Mouse (Mus musculus) liver, postnatal 0 days (tissue): Measurements from ENCODE around the gene Fbrsl1. TPM values are rescaled to one million over a fixed set of nuclear protein-coding genes. Genes with fewer than 3 reads are reported as not detected.

Source experiments
- ATAC-seq: fragments of 200-750 bp; cut with Nextera tagmentation; 2 replicates; pipeline ENCODE4 v1.8.0; 2017; ENCODE audit warnings: mild to moderate bottlenecking, moderate library complexity
- DNase-seq: peaks from one replicate; pipeline ENCODE4 v3.0.0-alpha.2; 2016
- H3K27ac ChIP-seq: fragments of 300-500 bp; sonication (generic); 2 replicates; pipeline ENCODE4 v1.5.1; 2014; ENCODE audit warnings: antibody characterized with exemption, moderate library complexity, mild to moderate bottlenecking, low read depth
- H3K27me3 ChIP-seq: fragments of 300-500 bp; sonication (generic); 2 replicates; pipeline ENCODE4 v1.6.1; 2014; ENCODE audit warnings: low read length, control low read depth, mixed read lengths; ENCODE audit not compliant: insufficient read depth
- H3K36me3 ChIP-seq: fragments of 300-500 bp; sonication (generic); replicated peaks from 2 replicates; pipeline ENCODE4 v1.6.1; 2014; ENCODE audit warnings: mild to moderate bottlenecking, control low read depth, low read length, moderate library complexity, mixed read lengths; ENCODE audit not compliant: insufficient read depth
- H3K4me1 ChIP-seq: fragments of 300-500 bp; sonication (generic); 2 replicates; pipeline ENCODE4 v1.6.1; 2014; ENCODE audit warnings: antibody characterized with exemption, mild to moderate bottlenecking, control low read depth; ENCODE audit not compliant: insufficient read depth
- H3K4me2 ChIP-seq: fragments of 300-500 bp; sonication (generic); 2 replicates; pipeline ENCODE4 v1.6.1; 2014; ENCODE audit warnings: low read depth, mild to moderate bottlenecking, low read length, moderate library complexity, mixed read lengths
- H3K4me3 ChIP-seq: fragments of 300-500 bp; sonication (generic); 2 replicates; pipeline ENCODE4 v1.5.1; 2014; ENCODE audit warnings: low read depth, low read length
- H3K9ac ChIP-seq: fragments of 300-500 bp; sonication (generic); replicated peaks from 2 replicates; pipeline ENCODE4 v1.6.1; 2014; ENCODE audit warnings: mild to moderate bottlenecking, moderate library complexity
- H3K9me3 ChIP-seq: fragments of 300-500 bp; sonication (generic); 2 replicates; pipeline ENCODE4 v1.6.1; 2016; ENCODE audit warnings: mild to moderate bottlenecking, control low read depth, low read length, mixed read lengths
- CTCF ChIP-seq: sonication (generic); IDR thresholded peaks from 2 replicates; pipeline ENCODE4 v1.5.1; 2016; ENCODE audit warnings: antibody characterized with exemption, low read depth
- EP300 ChIP-seq: IDR thresholded peaks from 2 replicates; pipeline ENCODE4 v1.6.1; 2016; ENCODE audit warnings: antibody characterized with exemption, low read depth, mild to moderate bottlenecking
- whole genome bisulfite sequencing: fragments of 180-500 bp; shearing (Covaris S2); extraction: QIAGEN DNeasy Blood & Tissue Kit; methylation state at CpG from one replicate; pipeline ENCODE4 v1.1.7; 2014; ENCODE audit not compliant: insufficient replicate concordance; 5-methylcytosine and 5-hydroxymethylcytosine counted together
- polyA plus RNA-seq: library from polyadenylated mRNA; unstranded; fragments of >200 nt; fragmentation: Nextera tagmentation; extraction: Ambion mirVana; gene quantifications from 2 replicates; pipeline ENCODE4 v1.2.1, GENCODE M21; 2015

The Fbrsl1 gene
- polyA plus RNA-seq, 1 experiment from 2014 or later, result 3.5 TPM

- peaks cover 10% of the 10 kb centered on the region for H3K4me1 ChIP-seq
- TF ChIP-seq CTCF (no peak), EP300 (no peak)
- H3K27me3 ChIP-seq, result no peaks in the 10 kb centered on the region
- H3K4me2 ChIP-seq, result no peak overlapping the region
- H3K4me3 ChIP-seq, result no peak overlapping the region
- 68% methylated on average over 4 of the region's 4 CpGs for WGBS
- H3K9me3 ChIP-seq, result no peaks in the 10 kb centered on the region
- DNase-seq (no peak), ATAC-seq (no peak)
- no peaks in the 10 kb centered on the region; the same call in 1 of the 2 replicates for H3K36me3 ChIP-seq
- no peak overlapping the region for H3K9ac ChIP-seq
- no peak overlapping the region for H3K27ac ChIP-seq
Measured at GRCm38 (mm10) chr5:110420201-110420600, 28.1 kb downstream of the Fbrsl1 start.

- Histone ChIP-seq H3K9ac (no peak overlapping the region), H3K27ac (no peak overlapping the region), H3K4me1 (peaks cover 10% of the 10 kb centered on the region), H3K9me3 (no peaks in the 10 kb centered on the region), H3K36me3 (0 out of 2 replicates have a peak, but pooled peaks cover 2% of the 10 kb centered on the region), H3K4me2 (no peak overlapping the region), H3K4me3 (no peak overlapping the region), H3K27me3 (no peaks in the 10 kb centered on the region)
- peak; percentile 49; the same call in 1 of the 2 replicates for ATAC-seq
- WGBS, result 74% methylated on average over 1 of the region's 1 CpGs
- TF ChIP-seq CTCF (no peak), EP300 (no peak)
- no peak for DNase-seq
Measured at GRCm38 (mm10) chr5:110418523-110418911, 29.8 kb downstream of the Fbrsl1 start.

- Histone ChIP-seq H3K9me3 (no peaks in the 10 kb centered on the region), H3K27me3 (no peaks in the 10 kb centered on the region), H3K36me3 (0 out of 2 replicates have a peak, but pooled peaks cover 2% of the 10 kb centered on the region), H3K4me2 (no peak overlapping the region), H3K4me1 (peaks cover 10% of the 10 kb centered on the region), H3K9ac (no peak overlapping the region), H3K27ac (no peak overlapping the region), H3K4me3 (no peak overlapping the region)
- ATAC-seq (0 out of 2 replicates have a peak, but pooled peaks have one; percentile 41), DNase-seq (no peak)
- WGBS, result 62% methylated on average over 14 of the region's 14 CpGs
- TF ChIP-seq EP300, result no peak
- TF ChIP-seq CTCF, result no peak
Measured at GRCm38 (mm10) chr5:110417756-110418522, 30.4 kb downstream of the Fbrsl1 start.

GRCm38 (mm10) chr5:110416825-110417401 is 31.4 kb downstream of the Fbrsl1 start:
- H3K4me2 ChIP-seq, result no peak overlapping the region
- ATAC-seq, result no peak
- peaks cover 10% of the 10 kb centered on the region for H3K4me1 ChIP-seq
- 0 out of 2 replicates have a peak, but pooled peaks cover 2% of the 10 kb centered on the region for H3K36me3 ChIP-seq
- no peak overlapping the region for H3K4me3 ChIP-seq
- no peak for TF ChIP-seq EP300
- TF ChIP-seq CTCF, result no peak
- no peak for DNase-seq
- no peaks in the 10 kb centered on the region for H3K27me3 ChIP-seq
- no peaks in the 10 kb centered on the region for H3K9me3 ChIP-seq
- no peak overlapping the region for H3K9ac ChIP-seq
- H3K27ac ChIP-seq, result no peak overlapping the region
- 56% methylated on average over 7 of the region's 7 CpGs for WGBS

GRCm38 (mm10) chr5:110415806-110416700 is 32.2 kb downstream of the Fbrsl1 start:
- no peak for DNase-seq

More at GRCm38 (mm10) chr5:110415806-110416700, 32.2 kb downstream of the Fbrsl1 start:
- H3K9me3 ChIP-seq, result no peaks in the 10 kb centered on the region
- WGBS, result 71% methylated on average over 11 of the region's 13 CpGs
- ATAC-seq, result no peak
- H3K9ac ChIP-seq, result no peak overlapping the region
- TF ChIP-seq EP300 (no peak), CTCF (no peak)
- no peak overlapping the region for H3K4me3 ChIP-seq
- no peak overlapping the region for H3K27ac ChIP-seq
- 0 out of 2 replicates have a peak, but pooled peaks cover 5% of the 10 kb centered on the region for H3K36me3 ChIP-seq
- peaks cover 10% of the 10 kb centered on the region for H3K4me1 ChIP-seq
- H3K27me3 ChIP-seq, result no peaks in the 10 kb centered on the region
- H3K4me2 ChIP-seq, result no peak overlapping the region
